Mouse (Mus musculus) naive thymus-derived CD4-positive, alpha-beta T cell, adult 2 months (primary cell): Measurements from ENCODE around the gene Serpinb3d.
"Not testable (repeated sequence)": the region's sequence is repeated elsewhere in the genome, so short reads cannot be mapped to it uniquely, and the experiment has no call there.

Experiments used
- DNase-seq: peaks from one replicate; pipeline ENCODE4 v3.0.0-alpha.2; 2011; ENCODE audit warnings: low read depth

Gene Serpinb3d

GRCm38 (mm10) chr1:107083406-107083805 is at the start of gene Serpinb3d:
Serpinb3d (minus strand) TSS chr1:107083506.
- DNase-seq: no peak

GRCm38 (mm10) chr1:107127453-107127852 is 44.1 kb upstream of the Serpinb3d start:
- DNase-seq: not testable (repeated sequence)

GRCm38 (mm10) chr1:107098417-107098816 is 15.1 kb upstream of the Serpinb3d start:
- DNase-seq: no peak

- DNase-seq: no peak
Measured at GRCm38 (mm10) chr1:107052203-107052602, 31.1 kb downstream of the Serpinb3d start, which contains the start of gene Serpinb3a. Serpinb3a (minus strand) TSS chr1:107052303.

GRCm38 (mm10) chr1:107034236-107034635 is 49.1 kb downstream of the Serpinb3d start:
- not testable (repeated sequence) for DNase-seq
